Mouse (Mus musculus) MEL (cell line): ENCODE results near the gene Rtn4rl1. TPM values are rescaled to one million over a fixed set of nuclear protein-coding genes. Genes with fewer than 3 reads are reported as not detected.

ENCODE experiments used
- DNase-seq: peaks from one replicate; pipeline ENCODE4 v3.0.0; 2011; ENCODE audit warnings: low read depth, low spot score
- H3K27ac ChIP-seq: 2 replicates; pipeline ENCODE4 v1.5.1; 2012; ENCODE audit warnings: low read depth, mild to moderate bottlenecking, control low read depth, low read length, moderate library complexity; ENCODE audit not compliant: control insufficient read depth
- H3K27me3 ChIP-seq, 2 experiments: fragments of 150-350 bp in 1 of 2; sonication (generic) in 1 of 2; 2 replicates each; pipeline ENCODE4 v1.6.1; 2012; ENCODE audit warnings: low read length in 2 of 2, mild to moderate bottlenecking in 2 of 2, improper control_type of control experiment in 1 of 2, moderate library complexity in 1 of 2; ENCODE audit not compliant: insufficient read depth in 2 of 2, control insufficient read depth in 1 of 2
- H3K36me3 ChIP-seq, 2 experiments: 2 replicates each; pipeline ENCODE4 v1.6.1; 2012 to 2014; ENCODE audit warnings: low read length in 2 of 2, improper control_type of control experiment in 1 of 2, inconsistent platforms in 1 of 2, mild to moderate bottlenecking in 1 of 2; ENCODE audit not compliant: insufficient read depth in 2 of 2, control insufficient read depth in 1 of 2
- H3K4me1 ChIP-seq, 2 experiments: fragments of 150-350 bp in 1 of 2; sonication (generic) in 1 of 2; 2 replicates each; pipeline ENCODE4 v1.6.1; 2012; ENCODE audit warnings: low read length in 2 of 2, improper control_type of control experiment in 1 of 2, mild to moderate bottlenecking in 1 of 2; ENCODE audit not compliant: insufficient read depth in 2 of 2, control insufficient read depth in 1 of 2
- H3K4me3 ChIP-seq, 2 experiments: fragments of 150-350 bp in 1 of 2; sonication (generic) in 1 of 2; 2 replicates each; pipeline ENCODE4 v1.5.1; 2012; ENCODE audit warnings: low read depth in 2 of 2, low read length in 2 of 2, mild to moderate bottlenecking in 2 of 2, moderate library complexity in 2 of 2, control low read depth in 1 of 2, improper control_type of control experiment in 1 of 2; ENCODE audit not compliant: control insufficient read depth in 1 of 2, insufficient read depth in 1 of 2
- H3K79me2 ChIP-seq: 2 replicates; pipeline ENCODE4 v1.6.1; 2012; ENCODE audit warnings: mild to moderate bottlenecking, low read length, moderate library complexity; ENCODE audit not compliant: control insufficient read depth, poor library complexity, insufficient read depth
- H3K9ac ChIP-seq: 2 replicates; pipeline ENCODE4 v1.6.1; 2012; ENCODE audit warnings: low read depth, mild to moderate bottlenecking, control low read depth, low read length, moderate library complexity; ENCODE audit not compliant: control insufficient read depth, poor library complexity, severe bottlenecking
- H3K9me3 ChIP-seq: fragments of 150-350 bp; sonication (generic); replicated peaks from 2 replicates; pipeline ENCODE4 v1.6.1; 2012; ENCODE audit warnings: mild to moderate bottlenecking, low read length, improper control_type of control experiment, moderate library complexity; ENCODE audit not compliant: insufficient read depth
- BHLHE40 ChIP-seq: IDR thresholded peaks from 2 replicates; pipeline ENCODE4 v1.6.1; 2012; ENCODE audit warnings: low read depth, mild to moderate bottlenecking, inconsistent platforms, low read length, improper control_type of control experiment, borderline replicate concordance
- CHD1 ChIP-seq: IDR thresholded peaks from 2 replicates; pipeline ENCODE4 v1.6.1; 2012; ENCODE audit warnings: low read depth, mild to moderate bottlenecking, inconsistent platforms, low read length, improper control_type of control experiment
- E2F4 ChIP-seq: IDR thresholded peaks from 2 replicates; pipeline ENCODE4 v1.6.1; 2011; ENCODE audit warnings: low read depth, low read length, improper control_type of control experiment, borderline replicate concordance
- ELF1 ChIP-seq: IDR thresholded peaks from 2 replicates; pipeline ENCODE4 v1.6.1; 2014; ENCODE audit warnings: low read depth, mild to moderate bottlenecking, inconsistent platforms, low read length, improper control_type of control experiment, moderate library complexity
- EP300 ChIP-seq, 2 experiments: IDR thresholded peaks; 2 replicates each; pipeline ENCODE4 v1.6.1; 2011; ENCODE audit warnings: improper control_type of control experiment in 2 of 2, low read length in 2 of 2, low read depth in 1 of 2, mild to moderate bottlenecking in 1 of 2
- ETS1 ChIP-seq: IDR thresholded peaks from 2 replicates; pipeline ENCODE4 v1.6.1; 2012; ENCODE audit warnings: low read depth, mild to moderate bottlenecking, inconsistent platforms, low read length, improper control_type of control experiment, moderate library complexity
- GABPA ChIP-seq: IDR thresholded peaks from 2 replicates; pipeline ENCODE4 v1.6.1; 2012; ENCODE audit warnings: low read depth, mild to moderate bottlenecking, inconsistent platforms, low read length, improper control_type of control experiment, moderate library complexity
- JUND ChIP-seq: IDR thresholded peaks from 2 replicates; pipeline ENCODE4 v1.6.1; 2011; ENCODE audit warnings: low read depth, mild to moderate bottlenecking, improper control_type of control experiment, low read length
- MAFK ChIP-seq: IDR thresholded peaks from 2 replicates; pipeline ENCODE4 v1.6.1; 2011; ENCODE audit warnings: low read depth, mild to moderate bottlenecking, low read length, improper control_type of control experiment, borderline replicate concordance
- MAZ ChIP-seq: IDR thresholded peaks from 2 replicates; pipeline ENCODE4 v1.6.1; 2012; ENCODE audit warnings: low read depth, mild to moderate bottlenecking, inconsistent platforms, low read length, improper control_type of control experiment
- MXI1 ChIP-seq: IDR thresholded peaks from 2 replicates; pipeline ENCODE4 v1.6.1; 2011; ENCODE audit warnings: mild to moderate bottlenecking, low read depth, low read length, improper control_type of control experiment
- MYB ChIP-seq: IDR thresholded peaks from 2 replicates; pipeline ENCODE4 v1.6.1; 2011; ENCODE audit warnings: mild to moderate bottlenecking, low read depth, low read length, improper control_type of control experiment
- NELFE ChIP-seq: IDR thresholded peaks from 2 replicates; pipeline ENCODE4 v1.6.1; 2011; ENCODE audit warnings: low read depth, low read length, improper control_type of control experiment
- POLR2A ChIP-seq, 2 experiments: IDR thresholded peaks; 2 replicates each; pipeline ENCODE4 v1.6.1; 2011 to 2012; ENCODE audit warnings: low read length in 2 of 2, mild to moderate bottlenecking in 2 of 2, control low read depth in 1 of 2, improper control_type of control experiment in 1 of 2, low read depth in 1 of 2, moderate library complexity in 1 of 2; ENCODE audit not compliant: control insufficient read depth in 1 of 2, insufficient read depth in 1 of 2, poor library complexity in 1 of 2
- RCOR1 ChIP-seq: IDR thresholded peaks from 2 replicates; pipeline ENCODE4 v1.6.1; 2012; ENCODE audit warnings: low read depth, mild to moderate bottlenecking, inconsistent platforms, low read length, improper control_type of control experiment
- TBP ChIP-seq: IDR thresholded peaks from 2 replicates; pipeline ENCODE4 v1.8.0; 2011; ENCODE audit warnings: low read depth, low read length, improper control_type of control experiment
- TCF12 ChIP-seq: IDR thresholded peaks from 2 replicates; pipeline ENCODE4 v1.6.1; 2014; ENCODE audit warnings: low read depth, mild to moderate bottlenecking, inconsistent platforms, low read length, improper control_type of control experiment, moderate library complexity
- ZC3H11A ChIP-seq: IDR thresholded peaks from 2 replicates; pipeline ENCODE4 v1.6.1; 2012; ENCODE audit warnings: low read depth, mild to moderate bottlenecking, inconsistent platforms, low read length, improper control_type of control experiment
- ZMIZ1 ChIP-seq: IDR thresholded peaks from 2 replicates; pipeline ENCODE4 v1.6.1; 2012; ENCODE audit warnings: low read depth, mild to moderate bottlenecking, inconsistent platforms, low read length, improper control_type of control experiment, moderate library complexity
- polyA plus RNA-seq, 2 experiments: library from polyadenylated mRNA; stranded (reverse) in 1 of 2; unstranded in 1 of 2; fragments of >175 nt in 1 of 2; fragments of >200 nt in 1 of 2; gene quantifications; 2 replicates each; pipeline versions ENCODE4 v1.2.1 to v1.2.4; 2012; ENCODE audit warnings: low replicate concordance in 2 of 2, low read depth in 1 of 2; ENCODE audit not compliant: insufficient read length in 2 of 2, insufficient read depth in 1 of 2, missing spikeins in 1 of 2
- total RNA-seq: library from RNA; depleted of rRNA; stranded (reverse); fragments of 300-350 nt; gene quantifications from 2 replicates; pipeline ENCODE4 v1.2.3, GENCODE M21; 2012

The Rtn4rl1 gene
- total and polyA plus RNA-seq, 3 experiments: 0.35 to 2.6 TPM; not detected in 1

- Histone ChIP-seq H3K9ac (no peak overlapping the region), H3K79me2 (no peaks in the 10 kb centered on the region), H3K27me3 (no peaks in the 10 kb centered on the region), H3K4me1 (peaks cover 2 to 24% of the 10 kb centered on the region in 2 experiments; a peak in 3 of 4 replicates), H3K27ac (no peak overlapping the region), H3K36me3 (peaks cover 0 to 17% of the 10 kb centered on the region in 2 experiments; a peak in 2 of 4 replicates), H3K9me3 (no peaks in the 10 kb centered on the region), H3K4me3 (no peak overlapping the region)
- DNase-seq: no peak
- TF ChIP-seq TCF12: no peak
- TF ChIP-seq RCOR1: no peak
- TF ChIP-seq MYB: no peak
- no peak for TF ChIP-seq NELFE
- no peak for TF ChIP-seq POLR2A (IDR thresholded peaks at IDR 0.05; ENCODE audit: control insufficient read depth in 1 of 2, insufficient read depth in 1 of 2, low read depth in 1 of 2, low read length in 2 of 2, poor library complexity in 1 of 2)
- TF ChIP-seq MAZ: no peak
- no peak for TF ChIP-seq JUND
- TF ChIP-seq CHD1: no peak
- TF ChIP-seq BHLHE40: no peak
- TF ChIP-seq MXI1: no peak
- no peak for TF ChIP-seq MAFK
- TF ChIP-seq ZC3H11A: no peak
- no peak for TF ChIP-seq ZMIZ1
- TF ChIP-seq EP300 (IDR thresholded peaks at IDR 0.05; ENCODE audit: low read depth in 1 of 2, low read length in 2 of 2): no peak
Observed at GRCm38 (mm10) chr11:75273466-75273865, 79.9 kb downstream of the Rtn4rl1 start.

GRCm38 (mm10) chr11:75275035-75275434 lies 81.5 kb downstream of the Rtn4rl1 start:
- Histone ChIP-seq H3K27me3 (no peaks in the 10 kb centered on the region), H3K4me3 (no peak overlapping the region), H3K9ac (no peak overlapping the region), H3K27ac (no peak overlapping the region), H3K79me2 (no peaks in the 10 kb centered on the region), H3K36me3 (peaks cover 0 to 13% of the 10 kb centered on the region in 2 experiments; a peak in 2 of 4 replicates), H3K4me1 (peaks cover 2 to 22% of the 10 kb centered on the region in 2 experiments), H3K9me3 (no peaks in the 10 kb centered on the region)
- no peak for TF ChIP-seq POLR2A (IDR thresholded peaks at IDR 0.05; ENCODE audit: control insufficient read depth in 1 of 2, insufficient read depth in 1 of 2, low read depth in 1 of 2, low read length in 2 of 2, poor library complexity in 1 of 2)
- no peak for TF ChIP-seq GABPA
- TF ChIP-seq TBP: no peak
- TF ChIP-seq ETS1: no peak
- TF ChIP-seq E2F4: no peak
- TF ChIP-seq ELF1: no peak
- no peak for DNase-seq
